Mouse (Mus musculus) embryonic facial prominence, embryonic 11.5 days (tissue): Measurements from ENCODE around the gene Ap1ar. TPM values are rescaled to one million over a fixed set of nuclear protein-coding genes. Genes with fewer than 3 reads are reported as not detected.
A peak's percentile ranks its signal among the peaks of the same experiment; 100 is the strongest.

Experiments used
- ATAC-seq: fragments of 200-750 bp; cut with Nextera tagmentation; replicated peaks from 2 replicates; pipeline ENCODE4 v1.8.0; 2017; ENCODE audit warnings: low read depth; ENCODE audit not compliant: insufficient number of reproducible peaks, low FRiP score, low TSS enrichment
- DNase-seq: peaks from one replicate; pipeline ENCODE4 v3.0.0-alpha.2; 2015; ENCODE audit warnings: low spot score
- H3K27ac ChIP-seq: fragments of 300-500 bp; sonication (generic); replicated peaks from 2 replicates; pipeline ENCODE4 v1.5.1; 2014; ENCODE audit warnings: mild to moderate bottlenecking, low read depth, low read length, control low read depth
- H3K27me3 ChIP-seq: fragments of 300-500 bp; sonication (generic); 2 replicates; pipeline ENCODE4 v1.6.1; 2014; ENCODE audit warnings: mild to moderate bottlenecking, low read length, moderate library complexity, mixed read lengths; ENCODE audit not compliant: control insufficient read depth, insufficient read depth
- H3K36me3 ChIP-seq: fragments of 300-500 bp; sonication (generic); replicated peaks from 2 replicates; pipeline ENCODE4 v1.6.1; 2014; ENCODE audit warnings: low read depth, mild to moderate bottlenecking, low read length, moderate library complexity, mixed read lengths; ENCODE audit not compliant: control insufficient read depth, insufficient read depth
- H3K4me1 ChIP-seq: fragments of 300-500 bp; sonication (generic); 2 replicates; pipeline ENCODE4 v1.6.1; 2014; ENCODE audit warnings: low read length, mixed read lengths; ENCODE audit not compliant: control insufficient read depth, insufficient read depth
- H3K4me2 ChIP-seq: fragments of 300-500 bp; sonication (generic); 2 replicates; pipeline ENCODE4 v1.6.1; 2014; ENCODE audit warnings: low read depth, mild to moderate bottlenecking, control low read depth, low read length, moderate library complexity
- H3K4me3 ChIP-seq: fragments of 300-500 bp; sonication (generic); 2 replicates; pipeline ENCODE4 v1.5.1; 2014; ENCODE audit warnings: low read depth, low read length, control low read depth
- H3K9ac ChIP-seq: fragments of 300-500 bp; sonication (generic); replicated peaks from 2 replicates; pipeline ENCODE4 v1.6.1; 2014; ENCODE audit warnings: mild to moderate bottlenecking, control low read depth, low read length
- H3K9me3 ChIP-seq: fragments of 300-500 bp; sonication (generic); replicated peaks from 2 replicates; pipeline ENCODE4 v1.6.1; 2016; ENCODE audit warnings: mild to moderate bottlenecking, low read length, inconsistent platforms, mixed read lengths; ENCODE audit not compliant: control insufficient read depth
- WGBS: fragments of 180-500 bp; shearing (Covaris S2); extraction: QIAGEN DNeasy Blood & Tissue Kit; methylation state at CpG from one replicate; pipeline ENCODE4 v1.1.7; 2014; 5-methylcytosine and 5-hydroxymethylcytosine counted together
- polyA plus RNA-seq: library from polyadenylated mRNA; unstranded; fragments of >200 nt; fragmentation: Nextera tagmentation; extraction: Ambion mirVana; gene quantifications from 2 replicates; pipeline ENCODE4 v1.2.1, GENCODE M21; 2014

The Ap1ar gene
- polyA plus RNA-seq, 1 experiment from 2014 or later, result 66.9 TPM

GRCm38 (mm10) chr3:127850776-127851646 is 13.7 kb upstream of the Ap1ar start:
- WGBS, result 60% methylated on average over 9 of the region's 9 CpGs

DNA sequence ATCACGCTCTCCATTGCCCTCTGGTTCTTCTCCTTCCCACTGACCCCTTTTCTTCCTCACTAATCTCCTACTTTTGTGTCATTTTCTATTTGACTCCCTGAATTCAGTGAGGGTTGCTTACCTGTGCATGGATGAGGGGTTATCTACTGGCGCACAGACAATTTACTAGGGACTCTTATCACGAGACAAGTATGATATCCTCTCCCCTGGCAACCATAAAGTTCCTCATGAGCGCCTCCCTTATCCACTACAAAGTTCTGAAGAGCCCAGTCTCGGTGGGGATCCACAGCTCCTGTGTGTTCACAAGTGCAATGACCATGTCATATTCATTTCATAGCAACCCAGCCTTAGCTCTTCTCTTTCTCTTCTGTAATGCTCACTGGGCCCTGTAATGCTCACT is 12.6 kb upstream of the Ap1ar start:
- H3K27me3 ChIP-seq, result no peaks in the 10 kb centered on the region; the same call in 1 of the 2 replicates
- H3K27ac ChIP-seq, result no peak overlapping the region
- no peak for ATAC-seq
- no peaks in the 10 kb centered on the region for H3K36me3 ChIP-seq
- no peak for DNase-seq
- no peaks in the 10 kb centered on the region for H3K9me3 ChIP-seq
- no peak overlapping the region for H3K4me2 ChIP-seq
- H3K4me3 ChIP-seq, result no peak overlapping the region
- no peak overlapping the region for H3K9ac ChIP-seq
- WGBS, result 88% methylated on average over 5 of the region's 5 CpGs
- H3K4me1 ChIP-seq, result no peaks in the 10 kb centered on the region

More at GRCm38 (mm10) chr3:127850776-127851646, 13.7 kb upstream of the Ap1ar start:
- no peaks in the 10 kb centered on the region for H3K9me3 ChIP-seq
- no peak overlapping the region for H3K4me3 ChIP-seq
- DNase-seq (no peak), ATAC-seq (no peak)
- no peaks in the 10 kb centered on the region for H3K36me3 ChIP-seq
- H3K27me3 ChIP-seq, result no peaks in the 10 kb centered on the region; the same call in 1 of the 2 replicates
- H3K4me1 ChIP-seq, result no peaks in the 10 kb centered on the region
- H3K27ac ChIP-seq, result no peak overlapping the region
- no peak overlapping the region for H3K4me2 ChIP-seq
- H3K9ac ChIP-seq, result no peak overlapping the region

GRCm38 (mm10) chr3:127848088-127848808 is 10.9 kb upstream of the Ap1ar start:
- WGBS, result 90% methylated on average over 11 of the region's 11 CpGs
- ATAC-seq (no peak), DNase-seq (no peak)
- H3K4me3 ChIP-seq, result no peak overlapping the region
- no peak overlapping the region for H3K27ac ChIP-seq
- H3K9ac ChIP-seq, result no peak overlapping the region
- no peaks in the 10 kb centered on the region for H3K27me3 ChIP-seq
- no peaks in the 10 kb centered on the region for H3K9me3 ChIP-seq
- H3K4me1 ChIP-seq, result no peaks in the 10 kb centered on the region
- H3K4me2 ChIP-seq, result no peak overlapping the region
- no peaks in the 10 kb centered on the region for H3K36me3 ChIP-seq

GRCm38 (mm10) chr3:127843941-127844327 is 6.6 kb upstream of the Ap1ar start:
- no peak overlapping the region for H3K9ac ChIP-seq
- DNase-seq, result no peak
- WGBS, result 82% methylated on average over 5 of the region's 5 CpGs
- no peaks in the 10 kb centered on the region for H3K36me3 ChIP-seq
- H3K4me2 ChIP-seq, result no peak overlapping the region
- no peaks in the 10 kb centered on the region for H3K27me3 ChIP-seq
- H3K27ac ChIP-seq, result no peak overlapping the region
- H3K9me3 ChIP-seq, result no peaks in the 10 kb centered on the region
- H3K4me1 ChIP-seq, result no peaks in the 10 kb centered on the region
- no peak for ATAC-seq
- H3K4me3 ChIP-seq, result no peak overlapping the region

GRCm38 (mm10) chr3:127843324-127843940 is 6.1 kb upstream of the Ap1ar start:
- H3K27me3 ChIP-seq, result no peaks in the 10 kb centered on the region
- DNase-seq (no peak), ATAC-seq (no peak)
- H3K36me3 ChIP-seq, result no peaks in the 10 kb centered on the region
- H3K9me3 ChIP-seq, result no peaks in the 10 kb centered on the region
- no peak overlapping the region for H3K4me2 ChIP-seq
- no peaks in the 10 kb centered on the region for H3K4me1 ChIP-seq
- no peak overlapping the region for H3K9ac ChIP-seq
- H3K27ac ChIP-seq, result no peak overlapping the region
- no peak overlapping the region for H3K4me3 ChIP-seq
- WGBS, result 76% methylated on average over 2 of the region's 2 CpGs

DNA sequence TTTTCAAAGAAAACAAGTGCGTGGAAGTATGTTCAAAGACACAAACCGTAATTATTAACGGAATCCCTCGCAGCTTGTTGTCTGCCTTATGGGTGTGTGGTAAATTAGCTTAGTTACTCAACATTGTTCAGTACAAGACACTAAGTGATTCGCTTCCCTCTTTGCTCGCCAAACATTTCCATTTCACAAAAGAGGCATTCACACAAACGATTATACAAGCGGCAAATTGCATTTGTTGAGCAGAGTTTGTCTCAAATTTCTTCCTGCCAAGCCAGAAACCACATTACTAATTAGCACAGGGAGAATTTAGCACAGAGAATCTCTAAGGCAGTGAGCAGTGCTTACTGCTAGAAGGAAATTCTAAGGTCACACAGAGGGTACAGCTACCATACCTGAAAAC is 4.6 kb upstream of the Ap1ar start:
- no peaks in the 10 kb centered on the region for H3K9me3 ChIP-seq
- no peak for DNase-seq
- no peak overlapping the region for H3K9ac ChIP-seq
- H3K4me1 ChIP-seq, result no peaks in the 10 kb centered on the region
- no peaks in the 10 kb centered on the region for H3K27me3 ChIP-seq
- no peak overlapping the region for H3K4me3 ChIP-seq
- no peak overlapping the region for H3K27ac ChIP-seq
- no peaks in the 10 kb centered on the region for H3K36me3 ChIP-seq
- no peak overlapping the region for H3K4me2 ChIP-seq
- WGBS, result 74% methylated on average over 8 of the region's 8 CpGs
- ATAC-seq, result no peak

- no peaks in the 10 kb centered on the region for H3K27me3 ChIP-seq
- peak overlapping the region; percentile 77 for H3K27ac ChIP-seq
- H3K4me3 ChIP-seq, result peak overlapping the region; percentile 93
- WGBS, result 32% methylated on average over 8 of the region's 8 CpGs
- no peaks in the 10 kb centered on the region for H3K36me3 ChIP-seq
- peak overlapping the region; percentile 91 for H3K9ac ChIP-seq
- H3K4me2 ChIP-seq, result peak overlapping the region; percentile 75
- DNase-seq (no peak), ATAC-seq (peak; percentile 2; the same call in 1 of the 2 replicates)
- H3K9me3 ChIP-seq, result no peaks in the 10 kb centered on the region
- H3K4me1 ChIP-seq, result no peaks in the 10 kb centered on the region
Measured at GRCm38 (mm10) chr3:127837972-127838644, 785 bp upstream of the Ap1ar start.
